Mouse (Mus musculus) lung, adult 2 months (tissue): ENCODE data around the gene Vmn1r40. TPM values are rescaled to one million over a fixed set of nuclear protein-coding genes. Genes with fewer than 3 reads are reported as not detected.

Experiments used
- DNase-seq: peaks from one replicate; pipeline ENCODE4 v3.0.0; 2022
- H3K4me1 ChIP-seq: fragments of 200-500 bp; 2 replicates; pipeline ENCODE4 v1.6.1; 2011; ENCODE audit warnings: low read length; ENCODE audit not compliant: control insufficient read depth, insufficient read depth
- H3K4me3 ChIP-seq: fragments of 200-500 bp; replicated peaks from 2 replicates; pipeline ENCODE3; 2011; ENCODE audit warnings: low read depth, mild to moderate bottlenecking, control low read depth, low read length; ENCODE audit errors: extremely low read depth
- CTCF ChIP-seq: fragments of 200-500 bp; IDR thresholded peaks from 2 replicates; pipeline ENCODE4 v1.5.1; 2011; ENCODE audit warnings: mild to moderate bottlenecking, low read length, control low read depth; ENCODE audit not compliant: insufficient read depth
- POLR2A ChIP-seq: fragments of 200-500 bp; IDR thresholded peaks from 2 replicates; pipeline ENCODE4 v1.6.1; 2011; ENCODE audit warnings: low read depth, mild to moderate bottlenecking, control low read depth, low read length, borderline replicate concordance; ENCODE audit errors: extremely low read depth
- WGBS: fragments of 180-500 bp; shearing (Covaris S2); methylation state at CpG from one replicate; pipeline ENCODE4 v1.1.7; 2018; 5-methylcytosine and 5-hydroxymethylcytosine counted together
- polyA plus RNA-seq: library from polyadenylated mRNA; depleted of rRNA; stranded (reverse); fragments of >200 nt; gene quantifications from 2 replicates; pipeline ENCODE4 v1.2.3, GENCODE M21; 2012

The Vmn1r40 gene
- polyA plus RNA-seq, 1 experiment: not detected

- WGBS: 67% methylated on average over 6 of the region's 6 CpGs
- Histone ChIP-seq H3K4me1 (no peaks in the 10 kb centered on the region), H3K4me3 (no peak overlapping the region)
- TF ChIP-seq POLR2A (no peak), CTCF (no peak)
- peak; percentile 4 for DNase-seq
Measured at GRCm38 (mm10) chr6:89671431-89671830, 35.9 kb upstream of the Vmn1r40 start.

- no peak for DNase-seq
- Histone ChIP-seq H3K4me1 (no peaks in the 10 kb centered on the region), H3K4me3 (no peak overlapping the region)
- TF ChIP-seq CTCF (no peak), POLR2A (no peak)
- 89% methylated on average over 7 of the region's 7 CpGs for WGBS
Measured at GRCm38 (mm10) chr6:89672641-89673040, 34.7 kb upstream of the Vmn1r40 start.

- Histone ChIP-seq H3K4me1 (no peaks in the 10 kb centered on the region), H3K4me3 (no peak overlapping the region)
- TF ChIP-seq POLR2A (no peak), CTCF (no peak)
- no peak for DNase-seq
- WGBS: 80% methylated on average over 11 of the region's 11 CpGs
Measured at GRCm38 (mm10) chr6:89673135-89673780, 34.1 kb upstream of the Vmn1r40 start.

- Histone ChIP-seq H3K4me1 (no peaks in the 10 kb centered on the region), H3K4me3 (no peak overlapping the region)
- WGBS: 66% methylated on average over 4 of the region's 4 CpGs
- no peak for TF ChIP-seq POLR2A
- no peak for TF ChIP-seq CTCF
- DNase-seq: no peak
Measured at GRCm38 (mm10) chr6:89678522-89678921, 28.8 kb upstream of the Vmn1r40 start.

GRCm38 (mm10) chr6:89679291-89679835, 28.0 kb upstream of the Vmn1r40 start:
- no peak overlapping the region for H3K4me3 ChIP-seq
- WGBS: 17% methylated on average over 10 of the region's 10 CpGs
- peak; percentile 64 for DNase-seq
- H3K4me1 ChIP-seq: no peaks in the 10 kb centered on the region
- TF ChIP-seq POLR2A: no peak
- peak; percentile 91 for TF ChIP-seq CTCF

GRCm38 (mm10) chr6:89680155-89680554, 27.2 kb upstream of the Vmn1r40 start:
- peak; percentile 92 for TF ChIP-seq CTCF
- no peak for TF ChIP-seq POLR2A
- DNase-seq: peak; percentile 82
- Histone ChIP-seq H3K4me3 (no peak overlapping the region), H3K4me1 (no peaks in the 10 kb centered on the region)
- WGBS: 9% methylated on average over 8 of the region's 8 CpGs

GRCm38 (mm10) chr6:89684231-89684630, 23.1 kb upstream of the Vmn1r40 start:
- DNase-seq: no peak
- TF ChIP-seq CTCF (no peak), POLR2A (no peak)
- WGBS: 64% methylated on average over 1 of the region's 1 CpGs
- H3K4me3 ChIP-seq: no peak overlapping the region
- H3K4me1 ChIP-seq: no peaks in the 10 kb centered on the region

GRCm38 (mm10) chr6:89687100-89687499, 20.2 kb upstream of the Vmn1r40 start:
- WGBS: 87% methylated on average over 1 of the region's 1 CpGs
- Histone ChIP-seq H3K4me1 (no peaks in the 10 kb centered on the region), H3K4me3 (no peak overlapping the region)
- no peak for TF ChIP-seq POLR2A
- TF ChIP-seq CTCF: no peak
- DNase-seq: no peak

- DNase-seq: no peak
- TF ChIP-seq POLR2A: no peak
- TF ChIP-seq CTCF: no peak
- whole genome bisulfite sequencing: 69% methylated on average over 2 of the region's 2 CpGs
- Histone ChIP-seq H3K4me3 (no peak overlapping the region), H3K4me1 (no peaks in the 10 kb centered on the region)
Measured at GRCm38 (mm10) chr6:89706624-89707023, 716 bp upstream of the Vmn1r40 start.

- Histone ChIP-seq H3K4me1 (no peaks in the 10 kb centered on the region), H3K4me3 (no peak overlapping the region)
- DNase-seq: no peak
- TF ChIP-seq CTCF: no peak
- TF ChIP-seq POLR2A: no peak
Measured at GRCm38 (mm10) chr6:89718051-89718450, 10.7 kb downstream of the Vmn1r40 start.
